Mouse (Mus musculus) thymus, adult 18-20 months (tissue): ENCODE measurements around the gene Map1b.

Experiments
- DNase-seq, 2 experiments: peaks; one replicate each; pipeline ENCODE4 v3.0.0; 2022; ENCODE audit warnings: mixed read lengths in 2 of 2

Map1b gene

DNA sequence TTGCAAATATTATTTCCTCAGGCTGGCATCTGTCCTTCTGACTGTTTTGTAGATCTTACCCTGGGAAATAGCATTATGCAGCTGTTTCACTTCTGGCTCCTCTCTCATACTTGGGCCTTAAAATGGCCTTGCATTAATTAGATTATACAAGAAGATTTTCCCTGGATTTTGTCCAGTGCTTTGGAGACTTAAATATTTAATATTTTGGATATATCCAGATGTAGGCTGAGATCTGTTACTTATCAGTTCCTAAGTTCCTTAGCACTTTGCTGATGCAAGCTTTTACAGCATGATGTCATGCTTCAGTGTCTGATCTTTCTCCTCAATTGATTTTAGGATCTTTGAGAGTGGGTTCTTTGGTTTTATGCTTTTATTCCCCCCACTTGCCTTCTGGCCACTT, 11.6 kb upstream of the Map1b start:
- no peak for DNase-seq

DNA sequence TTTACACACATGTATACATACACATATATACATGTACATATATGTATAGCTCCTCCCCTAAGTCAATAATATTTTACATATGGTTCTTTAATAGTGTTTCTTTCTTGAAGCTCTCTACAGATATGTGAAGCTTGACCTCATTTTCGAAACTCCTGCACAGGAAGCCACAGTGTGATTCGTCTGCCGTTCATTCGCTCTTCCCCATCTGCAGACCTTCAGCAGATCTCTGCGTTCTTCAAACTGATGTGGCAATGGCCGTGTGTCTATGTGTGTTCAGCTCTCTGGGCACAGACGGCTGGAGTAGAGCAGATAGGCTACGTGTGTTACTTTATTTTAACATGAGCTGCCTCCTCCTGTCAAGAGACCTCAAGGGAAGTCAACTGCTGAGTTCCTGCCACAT, 9.2 kb upstream of the Map1b start:
- no peak for DNase-seq

DNA sequence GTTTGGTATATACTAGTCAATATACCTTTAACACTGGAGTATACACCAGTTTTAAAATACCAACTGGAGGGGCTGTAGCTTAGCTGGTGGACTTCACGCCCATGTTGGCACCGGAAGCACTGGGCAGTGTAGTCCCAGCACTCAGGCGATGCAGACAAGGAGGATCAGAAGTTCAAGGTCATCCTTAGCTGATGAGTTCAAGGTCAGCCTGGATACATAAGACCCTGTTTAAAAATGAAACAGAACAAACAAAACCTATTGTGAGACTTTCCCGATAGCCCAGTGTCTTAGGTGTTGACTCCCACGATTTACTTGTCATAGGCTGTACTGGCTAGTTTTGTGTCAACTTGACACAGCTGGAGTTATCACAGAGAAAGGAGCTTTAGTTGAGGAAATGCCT, 1.5 kb upstream of the Map1b start:
- DNase-seq: no peak

DNA sequence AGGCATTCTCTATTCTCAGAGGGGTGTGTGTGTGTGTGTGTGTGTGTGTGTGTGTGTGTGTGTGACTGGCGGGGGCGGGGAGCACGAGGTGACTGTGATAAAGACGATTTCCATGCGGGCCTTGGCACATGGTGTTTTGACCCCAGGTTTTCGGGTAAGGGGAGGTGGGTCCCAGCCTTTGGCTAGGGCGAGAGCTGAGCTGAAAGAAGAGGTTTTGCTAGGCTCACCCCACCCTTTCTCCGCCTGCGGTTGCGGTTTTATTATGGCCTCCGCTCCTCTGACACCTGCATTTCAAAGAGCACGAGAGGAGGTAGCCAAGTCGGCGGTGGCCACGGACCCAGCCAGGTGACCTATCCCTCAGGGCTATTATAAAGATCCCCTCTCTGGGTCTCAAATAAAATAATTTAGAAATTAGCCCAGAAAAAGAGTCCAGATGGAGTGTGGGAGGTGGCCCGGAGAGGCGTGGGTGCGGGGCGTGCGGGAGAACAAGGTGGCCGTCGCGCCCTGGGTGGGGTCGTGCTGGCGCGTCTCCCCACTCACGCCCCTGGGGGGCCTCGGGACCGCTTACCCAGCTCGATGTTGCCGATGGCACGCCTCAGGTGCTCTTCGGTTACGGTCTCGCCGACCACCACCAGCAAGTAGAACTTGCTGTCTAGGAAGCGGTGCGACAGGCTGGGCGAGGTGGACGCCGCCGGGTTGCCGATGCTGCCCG, 448 bp downstream of the Map1b start:
- DNase-seq: no peak

DNA sequence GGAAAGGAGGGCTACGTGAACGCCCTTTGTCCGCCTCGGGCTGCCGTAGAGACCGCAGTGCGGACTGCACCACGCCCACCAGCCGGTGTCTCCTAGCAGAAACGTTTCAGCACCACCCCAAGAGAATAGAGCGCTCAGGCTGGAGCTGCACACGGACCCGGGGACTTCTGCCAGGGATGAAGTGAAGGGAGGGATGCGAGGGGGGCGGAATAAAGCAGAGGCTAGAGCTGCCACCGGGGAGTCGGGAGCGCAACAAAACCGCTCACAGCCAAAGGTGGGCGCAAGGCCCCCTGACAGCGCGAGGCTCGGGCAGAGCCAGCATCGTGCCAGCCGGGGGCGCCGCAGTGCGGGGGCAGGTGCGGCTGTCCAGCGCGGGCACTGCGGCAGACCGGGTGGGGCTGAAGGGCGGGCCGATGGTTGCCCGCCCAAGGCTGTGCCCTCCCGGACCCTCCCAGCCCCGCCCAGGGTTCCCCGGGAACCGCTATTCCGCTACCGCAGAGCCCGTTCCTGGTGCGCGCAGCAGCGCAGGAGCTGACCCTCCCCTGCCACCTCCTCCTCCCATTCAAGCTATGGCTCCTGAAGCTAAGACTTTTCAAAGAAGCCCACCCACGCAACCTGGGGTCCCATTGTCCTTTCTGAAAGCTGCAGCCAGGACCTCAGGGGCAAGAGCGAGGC, 1.3 kb downstream of the Map1b start:
- no peak for DNase-seq

DNA sequence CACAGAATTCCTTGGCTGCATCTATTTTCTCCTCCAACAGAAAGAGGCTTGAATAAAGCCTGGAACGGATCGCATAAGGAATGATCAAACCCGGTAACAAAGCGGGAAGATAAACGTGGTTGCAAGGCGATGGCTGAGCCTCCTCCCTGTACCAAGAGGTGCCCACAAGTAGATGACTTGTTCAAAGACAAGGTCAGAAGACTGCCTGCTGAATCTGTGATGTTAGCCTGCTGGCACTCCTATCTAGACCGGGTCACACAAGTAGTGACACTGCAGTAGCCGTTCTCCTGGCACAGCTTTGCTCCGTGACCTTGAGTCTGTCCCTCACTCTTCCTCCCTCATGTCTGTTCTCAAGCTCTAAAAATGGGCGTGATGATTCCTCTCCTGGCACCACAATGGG, 2.4 kb downstream of the Map1b start:
- no peak for DNase-seq

DNA sequence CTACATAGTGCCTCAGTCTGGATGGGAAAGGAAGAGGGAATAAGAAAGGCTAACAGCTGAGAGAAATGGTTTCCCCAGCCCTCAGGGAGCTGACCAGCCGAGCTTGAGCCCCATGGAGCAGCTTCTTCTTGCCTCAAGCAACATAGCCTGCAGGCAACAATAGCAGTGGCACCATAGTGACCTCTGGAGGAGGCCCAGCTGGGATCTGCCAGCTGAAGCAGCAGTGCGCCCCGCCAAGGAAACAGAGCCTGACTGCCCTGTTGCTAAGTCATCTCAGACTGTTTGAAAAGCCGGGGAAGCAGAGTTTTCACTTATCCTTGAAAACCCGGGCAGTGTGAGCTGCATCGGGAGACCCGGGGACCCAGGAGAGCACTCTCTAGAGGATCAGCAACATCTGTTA, 3.2 kb downstream of the Map1b start:
- no peak for DNase-seq

DNA sequence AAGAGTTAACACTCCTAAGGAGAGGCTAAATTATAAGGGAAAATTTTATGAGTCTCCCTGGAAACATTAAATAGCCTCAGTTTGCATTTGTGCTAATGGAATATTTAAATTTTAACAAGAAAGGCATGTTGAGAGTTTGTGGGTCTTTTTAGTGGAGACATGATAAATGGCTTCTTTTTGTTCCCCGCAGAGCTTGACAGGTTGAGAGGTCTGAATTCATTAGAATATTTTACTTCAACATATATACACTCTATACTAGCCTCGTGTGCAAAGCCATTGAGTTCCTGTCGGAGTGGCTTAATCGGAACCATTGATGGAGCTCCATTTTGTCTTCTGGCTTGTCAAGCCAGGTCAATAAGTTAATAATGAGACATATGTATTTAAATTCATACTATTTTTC, 6.4 kb downstream of the Map1b start:
- DNase-seq: no peak

DNA sequence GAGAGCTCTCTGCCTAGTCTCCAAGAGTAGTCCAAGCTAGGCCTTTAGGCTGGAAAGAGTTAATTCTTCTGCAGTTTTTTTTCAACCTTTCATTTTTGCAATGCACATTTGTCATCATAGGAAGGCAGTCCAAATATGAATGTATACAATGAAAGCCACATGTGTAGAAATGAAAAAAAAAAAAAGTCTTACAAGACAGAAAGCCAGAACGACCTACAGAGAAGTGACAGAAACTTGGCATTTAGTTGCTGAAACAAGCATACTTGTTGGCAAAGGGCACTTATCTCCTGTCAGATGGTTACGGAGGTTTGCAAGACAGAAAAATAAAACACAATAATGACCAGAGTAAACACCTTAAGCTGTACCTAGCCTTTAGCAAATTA, 9.8 kb downstream of the Map1b start:
- DNase-seq: no peak

DNA sequence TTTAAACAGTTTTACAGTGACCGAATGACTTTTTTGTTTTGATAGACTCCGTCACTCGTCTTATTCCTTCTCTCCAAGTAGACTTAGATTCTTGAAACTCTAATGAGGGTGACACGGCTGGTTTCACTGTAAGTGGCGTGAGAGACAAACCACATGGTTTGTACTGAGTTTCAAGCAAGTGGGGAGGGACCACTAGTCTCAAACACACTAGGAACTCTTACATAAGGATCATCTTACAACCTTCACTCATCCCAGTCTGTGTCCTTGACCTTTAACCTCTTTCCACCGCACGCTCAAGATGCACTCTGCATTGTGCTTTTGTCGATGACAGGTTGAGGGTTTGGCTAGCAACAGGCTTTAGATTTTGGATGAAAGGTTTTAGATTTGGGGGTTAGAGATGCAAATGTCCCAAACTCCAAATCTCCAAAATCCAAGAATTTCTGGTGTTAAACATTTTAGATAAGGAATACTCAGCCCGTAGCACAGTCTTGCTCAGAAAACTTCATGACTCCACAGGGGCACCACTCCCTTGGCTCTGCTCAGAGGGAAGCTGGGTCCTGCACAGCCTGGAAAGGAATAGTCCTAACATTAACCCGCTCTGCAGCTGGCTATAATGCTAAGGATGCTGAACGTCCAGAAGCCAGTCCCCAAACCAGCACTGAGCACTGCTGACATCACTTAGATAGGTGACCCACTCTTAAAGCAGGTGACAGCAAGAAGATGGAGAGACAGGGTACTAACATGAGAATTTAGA, 10.3 kb downstream of the Map1b start:
- no peak for DNase-seq

DNA sequence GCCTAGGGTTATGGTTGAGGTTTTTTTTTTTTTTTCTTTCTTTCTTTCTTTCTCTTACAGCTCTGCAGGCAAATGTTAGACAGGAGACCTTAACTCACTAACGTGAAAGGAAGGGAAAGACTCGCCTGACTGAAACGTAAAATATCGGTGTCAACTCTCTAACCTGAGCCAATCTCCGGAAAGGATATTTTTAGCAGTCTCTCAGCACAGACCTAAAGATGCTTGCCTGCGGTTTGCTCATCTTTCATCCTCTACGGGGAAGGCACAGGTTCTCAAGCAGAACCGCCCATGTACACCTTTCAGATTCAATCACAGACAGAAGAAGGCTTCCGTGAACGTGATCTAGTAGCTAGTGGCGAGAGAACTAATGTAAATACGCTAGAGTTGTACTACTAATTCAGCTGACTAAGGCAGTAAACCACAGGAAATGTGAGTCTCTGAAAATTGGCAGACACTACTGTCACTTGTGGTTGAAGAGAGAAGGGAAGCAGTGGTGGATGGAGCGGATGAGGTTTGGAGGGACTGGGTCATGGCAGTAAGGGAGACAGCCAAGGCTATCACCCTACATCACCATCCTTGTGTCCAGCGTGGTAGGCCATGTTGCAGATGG, 12.9 kb downstream of the Map1b start:
- DNase-seq: no peak

DNA sequence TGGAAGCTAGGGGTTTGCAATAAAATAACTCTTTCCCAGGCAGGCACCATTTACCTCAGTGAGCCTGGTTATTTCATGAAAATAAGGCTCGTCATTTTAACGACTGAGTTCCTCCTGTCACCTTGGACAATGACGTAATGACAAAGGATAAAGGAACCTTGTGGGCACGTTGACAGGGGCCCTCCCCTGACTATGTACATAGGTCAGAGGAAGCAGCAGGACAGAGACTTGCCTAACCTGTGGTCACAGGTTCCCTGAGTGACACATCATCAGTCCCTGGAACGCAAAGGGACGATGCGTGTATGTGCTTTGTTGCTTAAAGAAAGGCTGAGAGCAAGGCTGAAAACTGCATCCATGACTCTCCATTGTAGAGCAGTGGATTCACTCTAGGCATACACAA, 13.4 kb downstream of the Map1b start:
- no peak for DNase-seq

DNA sequence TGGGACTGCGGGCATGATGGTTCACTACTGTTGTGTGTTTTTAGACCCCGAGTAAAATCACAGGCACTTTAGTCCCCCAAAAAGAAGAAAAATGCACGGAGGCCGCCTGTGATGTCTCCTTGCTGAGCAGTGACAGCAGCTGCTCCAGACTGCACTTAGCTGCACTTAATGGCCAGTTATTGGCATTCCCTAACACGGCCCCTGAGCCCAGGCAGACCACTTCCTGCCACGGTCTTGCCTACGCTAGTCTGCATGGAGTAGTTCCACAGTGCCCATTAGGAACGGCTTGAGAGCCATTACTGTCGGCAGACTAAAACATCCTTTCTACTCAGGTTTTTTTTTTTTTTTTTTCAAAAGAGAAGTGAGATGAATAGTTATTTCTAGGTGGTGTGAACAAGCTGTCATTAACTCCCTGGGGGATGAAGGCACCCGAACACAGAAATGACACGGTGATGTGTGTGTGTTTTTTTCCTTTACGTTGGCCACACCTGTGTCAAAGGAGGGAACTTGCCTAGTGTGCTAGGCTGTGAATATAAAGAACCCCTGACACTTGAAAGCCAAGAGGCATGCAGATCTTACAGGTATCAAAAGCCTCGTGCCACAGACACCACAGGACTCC, 14.1 kb downstream of the Map1b start:
- DNase-seq: no peak

DNA sequence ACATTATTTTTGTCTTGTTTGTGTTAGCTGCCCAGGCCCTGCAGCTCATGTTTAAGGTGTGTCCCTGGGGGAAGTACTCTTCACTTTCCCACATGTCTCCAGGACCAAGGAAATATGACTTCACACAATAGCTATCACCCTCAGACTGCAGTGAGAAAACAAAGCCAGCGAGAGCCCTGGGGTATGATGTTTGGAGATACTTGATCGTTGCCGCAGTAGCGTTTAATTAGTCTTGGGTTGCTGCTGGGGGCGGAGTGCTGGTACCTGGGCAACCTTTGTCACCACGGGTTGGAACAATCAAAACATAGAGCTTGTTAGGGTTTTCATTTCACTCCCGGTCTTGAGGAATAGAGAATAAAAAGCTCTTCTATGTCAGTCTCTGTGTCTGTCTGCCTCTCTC, 14.9 kb downstream of the Map1b start:
- DNase-seq: no peak

DNA sequence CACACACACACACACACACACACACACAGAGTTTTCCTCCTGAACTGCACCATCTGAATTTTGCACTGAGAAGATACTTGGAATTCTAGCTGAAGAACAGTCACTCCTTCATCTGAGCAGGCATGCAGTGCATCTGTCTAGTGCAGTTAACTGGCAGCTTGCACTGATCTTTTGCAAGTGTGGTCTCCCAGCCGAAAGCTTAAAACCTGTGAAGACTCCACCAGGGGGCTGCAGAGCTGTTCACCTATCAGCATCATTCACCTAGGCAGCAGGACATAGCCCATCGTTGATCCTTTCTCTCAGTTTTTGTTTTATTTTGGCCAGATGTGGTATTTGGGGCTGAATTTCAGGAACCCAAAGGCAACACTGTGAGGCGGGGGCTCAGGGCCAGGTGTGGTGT, 15.7 kb downstream of the Map1b start:
- no peak for DNase-seq

DNA sequence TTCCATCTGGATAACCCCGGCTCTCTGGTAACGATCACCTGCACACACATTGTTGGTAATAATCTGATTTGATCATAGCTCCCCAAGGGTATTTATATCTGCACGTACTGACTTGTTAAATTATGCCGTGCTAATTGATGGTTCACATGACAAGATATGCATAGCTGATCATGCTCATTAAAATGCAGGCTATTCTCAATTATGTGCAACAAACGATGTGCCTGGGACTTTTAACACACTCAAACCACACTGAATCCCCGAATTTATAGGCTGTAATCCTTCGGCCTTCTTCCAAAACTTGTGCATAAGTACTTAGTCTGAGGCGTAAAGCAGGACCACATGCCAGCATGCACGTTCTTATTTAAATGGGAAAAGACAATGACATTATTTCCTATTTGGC, 16.6 kb downstream of the Map1b start:
- no peak for DNase-seq

DNA sequence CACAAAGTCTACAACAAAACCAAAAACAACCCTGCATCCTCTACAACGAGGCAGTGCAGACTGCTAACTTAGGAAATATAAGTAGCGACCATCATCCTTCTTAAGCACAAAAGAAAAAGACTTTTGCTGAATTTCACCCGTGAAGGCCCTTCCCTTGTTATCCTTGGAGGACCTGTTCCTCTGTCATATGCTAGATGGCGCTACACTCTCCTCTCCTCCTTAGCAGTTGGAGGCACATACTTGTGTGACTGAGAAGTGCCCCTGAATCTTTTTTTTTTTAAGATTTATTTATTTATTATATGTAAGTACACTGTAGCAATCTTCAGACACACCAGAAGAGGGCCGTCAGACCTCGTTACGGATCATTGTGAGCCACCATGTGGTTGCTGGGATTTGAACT, 20.2 kb downstream of the Map1b start:
- no peak for DNase-seq

DNA sequence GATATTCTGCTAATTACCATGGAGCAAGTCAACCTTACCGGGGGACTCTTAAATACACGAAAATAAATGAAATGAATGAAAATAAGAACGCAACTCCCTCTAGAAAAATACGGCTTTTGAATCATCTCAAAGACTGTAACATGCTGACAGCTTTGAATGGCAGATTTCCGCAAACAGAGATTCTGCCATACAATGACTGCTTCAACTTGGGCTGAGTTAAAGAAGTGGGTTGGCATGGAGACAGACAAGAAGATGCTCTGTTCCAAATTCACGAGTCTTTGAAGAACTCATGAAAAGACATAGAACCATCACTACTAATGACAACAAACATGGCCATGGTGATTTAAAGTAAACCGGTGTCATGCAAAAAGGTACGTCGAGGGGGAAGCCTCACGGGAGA, 21.9 kb downstream of the Map1b start:
- no peak for DNase-seq

DNA sequence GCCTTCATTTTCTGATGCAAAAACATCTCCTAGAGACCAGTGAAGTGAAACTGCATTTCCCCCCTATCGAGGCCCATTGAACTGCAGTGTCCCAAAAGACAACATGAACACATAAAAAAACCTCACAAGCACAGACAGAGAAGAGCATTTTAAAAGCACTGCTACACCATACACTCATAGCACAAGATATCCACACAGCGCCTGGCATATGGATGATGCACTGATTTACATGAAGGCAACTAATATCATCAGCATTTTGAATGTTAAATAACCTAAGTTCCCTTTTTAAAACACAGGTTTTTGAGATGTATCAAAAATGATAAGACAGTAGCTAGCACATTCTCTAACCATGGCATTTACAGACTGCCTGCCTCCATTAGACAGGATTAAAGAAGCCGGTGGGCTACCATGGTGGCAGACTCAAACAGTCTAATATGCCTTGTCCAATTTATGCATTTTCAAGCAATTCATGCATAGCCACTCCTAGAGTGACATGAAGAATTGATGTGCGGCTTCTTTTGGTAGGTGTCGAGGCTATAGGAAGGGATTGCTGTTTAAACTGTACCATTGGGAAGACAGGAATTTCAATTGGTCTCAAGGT, 22.9 kb downstream of the Map1b start:
- DNase-seq: no peak

DNA sequence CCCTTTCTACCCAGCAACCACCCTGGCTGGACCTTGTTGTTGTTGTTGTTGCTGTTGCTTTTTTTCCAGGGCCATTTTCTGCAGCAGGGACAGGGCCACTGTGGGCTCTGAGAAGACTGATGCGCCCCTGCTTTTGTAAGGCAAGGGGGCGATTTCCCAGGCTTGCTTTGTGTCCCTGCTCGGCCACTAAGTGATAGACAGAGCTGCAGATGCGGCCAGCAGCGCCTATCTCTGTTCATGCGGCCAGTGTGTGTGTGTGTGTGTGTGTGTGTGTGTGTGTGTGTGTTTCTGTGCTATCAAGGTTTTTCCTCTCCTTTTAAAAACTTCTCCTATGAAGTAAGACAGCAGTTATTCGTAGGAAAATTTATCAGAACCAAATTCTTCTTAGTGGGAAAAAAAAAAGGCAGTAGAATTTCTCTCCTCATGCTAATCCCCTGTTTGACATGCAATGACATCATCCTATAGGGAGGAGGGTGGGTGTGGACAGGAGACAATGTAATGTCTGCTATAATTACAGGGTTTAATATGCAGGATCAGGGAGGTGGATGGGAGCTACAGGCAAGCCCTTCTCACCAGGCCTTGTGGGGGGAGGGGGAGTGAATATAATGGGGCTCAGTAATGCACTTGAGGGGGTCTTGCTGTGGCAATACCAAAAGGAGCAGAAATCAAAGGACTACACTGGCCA, 23.6 kb downstream of the Map1b start:
- DNase-seq: no peak

DNA sequence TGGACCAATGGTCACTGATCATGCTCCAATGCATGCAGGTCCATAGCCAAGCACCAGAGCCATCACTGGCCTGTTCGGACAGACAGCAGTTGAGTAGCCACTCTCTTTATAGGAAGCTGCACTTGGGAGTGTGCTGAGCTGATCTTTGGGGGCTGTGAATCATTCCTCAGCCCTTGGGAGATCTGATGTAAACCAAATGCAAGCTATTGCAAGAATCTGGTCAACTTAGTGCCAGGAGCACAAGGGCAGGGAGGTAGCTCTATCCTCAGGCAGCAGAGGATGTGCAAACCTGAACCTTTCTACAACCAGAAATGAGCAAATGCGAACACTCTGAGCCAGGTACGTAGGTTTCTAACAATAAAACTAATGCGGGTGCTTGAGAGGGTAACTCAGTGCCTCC, 26.3 kb downstream of the Map1b start:
- DNase-seq: no peak

DNA sequence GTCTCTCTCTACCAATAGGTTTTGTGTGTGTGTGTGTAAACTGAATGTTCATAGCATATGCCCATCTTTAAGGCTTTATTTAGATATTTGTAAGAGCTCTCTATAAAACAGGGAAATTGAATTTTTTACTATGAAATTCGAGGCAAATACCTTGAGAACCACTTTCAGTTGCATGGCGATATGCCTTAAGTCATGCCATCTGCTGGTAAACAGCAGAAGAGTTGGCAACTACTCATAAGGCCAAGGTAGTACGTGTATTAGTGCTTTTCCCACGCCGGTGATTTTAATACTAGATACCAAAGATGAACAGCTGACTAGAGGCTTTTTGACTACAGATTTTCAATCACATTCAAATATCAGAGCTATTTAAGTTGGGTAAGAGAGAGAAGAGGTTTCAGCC, 27.2 kb downstream of the Map1b start:
- no peak for DNase-seq
